Mouse (Mus musculus) common myeloid progenitor, adult 5-6 weeks (primary cell): ENCODE results near the gene Anapc15. TPM values are rescaled to one million over a fixed set of nuclear protein-coding genes. Genes with fewer than 3 reads are reported as not detected.

Experiments used
- ATAC-seq: replicated peaks from 2 replicates; pipeline ENCODE4 v1.8.0; 2016; ENCODE audit warnings: low read depth, mild to moderate bottlenecking, moderate TSS enrichment, inconsistent platforms; ENCODE audit not compliant: poor library complexity, severe bottlenecking
- total RNA-seq: library from RNA; stranded (forward); fragments of 200-1000, 187-1606 nt; gene quantifications from 2 replicates; pipeline ENCODE4 v1.2.3, GENCODE M21; 2017

Anapc15 gene
- 62.0 and 107 TPM in 2 replicates for total RNA-seq

DNA sequence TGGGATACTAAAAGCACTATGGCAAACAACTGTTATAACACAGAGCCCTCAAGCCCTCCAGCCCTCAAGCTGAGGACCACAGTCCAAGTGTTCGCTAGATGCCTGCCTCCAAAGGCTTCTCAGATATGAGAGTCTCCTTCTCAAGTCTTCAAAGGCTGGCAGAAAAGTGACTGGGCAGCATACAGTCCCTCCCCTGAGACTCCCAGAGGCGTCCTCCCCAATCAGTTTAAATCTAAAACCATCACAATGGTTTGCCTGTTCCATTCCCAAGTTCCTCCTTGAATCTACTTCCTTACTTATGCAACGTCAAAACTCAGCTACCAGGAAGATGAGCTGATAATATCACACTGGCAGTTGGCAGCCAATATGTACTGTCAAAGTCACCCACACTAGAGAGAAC lies at the start of gene Anapc15:
Gene Anapc15 (plus strand): TSS at position 301 of the 400 bp plus-strand sequence.
- 0 out of 2 replicates have a peak, but pooled peaks have one; percentile 25 for ATAC-seq

DNA sequence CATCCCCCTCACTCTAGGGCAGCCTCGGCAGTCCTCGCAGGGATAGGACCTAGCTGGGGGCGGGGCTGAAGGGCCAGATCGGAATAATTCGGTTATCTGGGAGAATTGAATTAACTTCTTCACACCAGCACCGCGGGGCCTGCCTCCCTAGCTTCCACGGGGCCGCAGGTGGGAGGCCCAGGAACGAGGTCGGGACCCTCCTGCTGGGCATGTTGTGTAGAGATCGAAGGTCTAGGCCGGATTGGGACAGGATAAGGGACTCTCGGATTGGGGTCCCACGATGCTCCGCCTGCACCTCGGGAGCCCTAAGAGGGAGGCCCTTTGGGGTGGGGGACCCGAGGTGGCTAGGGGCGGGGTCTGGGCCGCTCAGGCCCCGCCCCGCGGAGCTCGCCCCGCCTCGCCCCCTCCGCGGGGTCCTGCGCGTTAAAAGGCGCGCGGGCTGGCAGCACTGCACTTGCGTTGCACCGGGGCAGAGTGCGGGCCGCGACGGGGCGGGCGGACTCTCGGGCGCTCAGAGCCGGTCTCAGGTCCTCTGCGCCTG lies 45.6 kb upstream of the Anapc15 start, which contains the start of gene Phox2a:
Gene Phox2a (plus strand): TSS at position 453 of the 541 bp plus-strand sequence.
- no peak for ATAC-seq

DNA sequence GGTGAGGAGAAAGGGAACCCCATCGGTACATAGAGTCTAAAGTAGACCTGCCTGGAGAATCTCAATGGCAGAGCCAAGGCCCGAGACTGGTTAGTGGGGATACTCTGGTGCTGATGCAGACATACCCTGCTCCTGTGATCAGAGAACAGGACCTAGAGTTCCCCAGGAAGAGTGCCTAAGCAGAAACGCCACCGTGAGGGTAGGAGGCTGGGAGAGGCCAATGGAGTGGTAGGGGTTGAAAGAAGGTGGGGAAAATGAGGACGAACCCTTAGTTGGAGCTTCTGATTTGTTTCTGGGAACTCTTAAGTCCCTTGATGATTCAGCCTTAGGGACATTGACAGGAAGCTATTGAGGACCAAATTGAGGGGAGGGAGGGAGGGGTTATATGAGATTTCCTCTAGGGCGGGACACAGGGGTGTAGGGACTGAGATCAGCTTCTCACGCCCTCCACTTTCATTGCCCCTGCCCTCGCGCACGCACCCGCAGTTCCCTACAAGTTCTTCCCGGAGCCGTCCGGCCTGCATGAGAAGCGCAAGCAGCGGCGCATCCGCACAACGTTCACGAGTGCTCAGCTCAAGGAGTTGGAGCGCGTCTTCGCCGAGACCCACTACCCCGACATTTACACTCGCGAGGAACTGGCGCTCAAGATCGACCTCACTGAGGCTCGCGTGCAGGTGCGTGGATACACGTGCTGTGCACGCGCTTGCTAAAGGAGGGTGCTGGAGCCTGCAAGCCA lies 43.1 kb upstream of the Anapc15 start:
- 0 out of 2 replicates have a peak, but pooled peaks have one; percentile 13 for ATAC-seq

DNA sequence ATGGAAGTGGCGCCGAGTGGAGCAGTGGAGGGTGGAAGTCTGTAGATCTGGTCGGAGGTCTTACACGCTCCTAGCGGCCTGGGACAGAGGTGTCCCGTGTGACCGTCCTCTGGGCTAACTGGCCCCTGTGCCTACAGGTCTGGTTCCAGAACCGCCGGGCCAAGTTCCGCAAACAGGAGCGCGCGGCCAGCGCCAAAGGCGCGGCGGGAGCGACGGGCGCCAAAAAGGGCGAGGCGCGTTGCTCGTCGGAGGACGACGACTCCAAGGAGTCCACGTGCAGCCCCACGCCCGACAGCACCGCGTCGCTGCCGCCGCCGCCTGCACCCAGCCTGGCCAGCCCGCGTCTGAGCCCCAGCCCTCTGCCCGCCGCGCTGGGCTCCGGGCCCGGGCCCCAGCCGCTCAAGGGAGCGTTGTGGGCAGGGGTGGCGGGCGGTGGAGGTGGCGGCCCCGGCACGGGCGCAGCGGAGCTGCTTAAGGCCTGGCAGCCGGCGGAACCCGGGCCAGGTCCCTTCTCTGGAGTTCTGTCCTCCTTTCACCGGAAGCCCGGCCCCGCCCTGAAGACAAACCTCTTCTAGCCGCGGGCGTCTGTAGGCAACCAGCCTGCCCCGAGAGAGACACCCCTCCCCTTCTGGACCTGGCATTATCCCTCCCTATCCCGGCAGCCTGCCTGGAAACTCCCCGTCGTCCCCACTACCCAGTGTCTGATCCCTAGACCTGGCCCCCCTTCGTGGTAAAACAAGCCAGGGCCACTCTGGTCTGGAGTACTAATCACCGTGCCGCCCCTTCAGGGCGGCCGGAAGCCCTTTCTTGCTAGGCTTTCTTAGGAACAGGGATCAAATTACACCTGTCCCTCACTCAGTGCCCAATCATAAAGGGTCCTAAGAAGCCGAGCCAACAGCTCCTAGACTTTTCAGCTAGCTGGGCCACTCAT lies 41.7 kb upstream of the Anapc15 start:
- peak; percentile 29 for ATAC-seq

DNA sequence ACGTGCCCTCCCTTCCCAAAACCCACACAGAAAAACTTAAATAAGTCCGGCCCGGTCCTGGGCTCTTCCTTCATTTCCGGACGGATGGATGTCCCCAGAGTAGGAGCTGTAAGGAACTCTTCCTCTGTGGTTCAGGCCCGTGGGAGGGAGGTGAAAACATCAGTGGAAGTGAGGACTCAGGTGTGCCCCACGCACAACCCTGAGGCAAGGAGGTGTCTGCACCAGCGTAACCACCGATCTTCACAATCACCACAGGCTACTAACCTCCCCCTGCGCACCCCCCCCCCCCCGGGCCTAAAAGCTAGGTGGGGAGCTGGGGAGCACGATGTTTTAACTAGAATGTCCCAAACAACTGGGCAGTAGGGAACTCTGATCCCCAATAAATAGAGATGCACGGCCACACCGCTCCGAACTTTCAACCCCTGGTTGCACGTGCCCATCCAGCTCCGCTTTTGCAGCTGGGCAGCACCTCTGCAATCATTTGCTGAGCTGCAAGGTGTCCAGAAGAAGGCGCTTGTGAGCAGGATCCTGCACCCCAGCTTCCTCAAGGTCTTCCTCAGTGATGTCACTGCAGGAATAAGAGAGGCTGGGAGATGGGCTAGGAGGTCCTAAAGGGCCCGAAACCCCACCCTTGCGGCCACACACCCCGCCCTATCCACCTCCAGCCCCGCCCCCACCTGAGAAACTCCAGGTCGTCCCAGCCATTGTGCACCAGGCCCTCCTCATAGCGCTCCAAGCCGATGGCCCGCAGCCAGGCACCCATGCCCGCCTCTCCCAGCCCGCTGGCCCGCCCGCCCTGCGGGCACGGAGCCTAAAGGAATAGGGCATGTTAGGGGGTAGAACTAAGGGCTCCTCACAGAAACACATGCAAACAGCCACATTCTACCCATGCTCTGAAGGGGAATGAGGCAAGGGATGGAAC lies 40.4 kb upstream of the Anapc15 start:
- no peak for ATAC-seq

DNA sequence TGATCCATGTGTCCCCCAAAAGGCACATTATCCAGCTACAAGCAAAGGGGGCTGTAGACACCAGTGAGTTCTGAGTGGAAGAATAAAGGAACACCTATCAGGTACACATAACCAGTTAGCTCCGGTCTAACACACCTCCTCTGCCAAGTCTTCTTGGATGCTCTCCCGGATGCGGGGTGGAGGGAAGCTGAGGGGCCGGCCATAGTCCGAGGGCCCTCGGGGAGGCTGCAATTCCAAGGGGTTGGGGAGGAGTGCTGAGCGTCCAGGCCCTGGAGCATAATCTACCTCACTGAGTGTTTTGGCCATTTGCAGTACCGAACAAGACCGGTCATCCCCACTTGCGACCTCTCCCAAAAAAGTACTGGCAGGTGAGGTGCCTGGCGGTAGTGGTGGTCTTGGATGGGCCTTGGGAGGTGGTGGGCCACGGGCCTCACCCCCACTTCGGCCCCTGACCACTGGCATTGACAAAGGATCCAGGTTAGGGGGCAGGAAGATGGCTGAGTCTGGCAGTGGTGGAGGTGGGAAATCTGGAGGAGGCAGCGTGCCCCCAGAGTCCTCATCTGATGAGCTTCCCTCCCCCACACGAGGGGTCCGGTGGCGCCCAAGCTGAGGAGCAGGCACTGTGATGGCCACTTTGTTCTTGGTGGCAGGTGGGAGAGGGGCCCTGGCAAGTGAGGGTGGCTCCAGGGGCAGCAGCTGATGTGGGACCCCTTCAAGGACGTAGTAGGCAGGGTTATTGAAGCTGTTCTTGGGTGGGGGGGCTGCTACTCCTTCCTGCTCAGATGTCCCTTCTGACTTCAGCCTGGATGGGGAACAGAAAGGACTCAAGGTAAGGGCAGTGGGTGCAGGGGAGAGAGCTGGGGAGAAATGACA lies 39.5 kb upstream of the Anapc15 start:
- no peak for ATAC-seq

DNA sequence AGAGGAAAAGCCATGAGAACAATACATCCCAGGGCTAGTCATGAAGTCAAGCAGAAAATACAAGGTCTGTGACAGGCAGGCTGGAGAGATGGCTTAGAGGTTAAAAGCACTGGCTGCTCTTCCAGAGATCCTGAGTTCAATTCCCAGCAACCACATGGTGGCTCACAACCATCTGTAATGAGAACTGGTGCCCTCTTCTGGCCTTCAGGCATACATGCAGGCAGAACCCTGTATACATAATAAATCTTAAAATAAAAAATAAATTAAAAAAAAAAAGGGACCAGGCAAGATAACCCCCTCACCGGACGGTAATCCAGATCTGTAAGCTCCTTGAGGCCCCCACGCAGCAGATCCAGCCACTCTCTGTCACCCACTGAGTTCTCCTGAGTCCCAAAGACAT lies 33.1 kb upstream of the Anapc15 start:
- ATAC-seq = no peak

DNA sequence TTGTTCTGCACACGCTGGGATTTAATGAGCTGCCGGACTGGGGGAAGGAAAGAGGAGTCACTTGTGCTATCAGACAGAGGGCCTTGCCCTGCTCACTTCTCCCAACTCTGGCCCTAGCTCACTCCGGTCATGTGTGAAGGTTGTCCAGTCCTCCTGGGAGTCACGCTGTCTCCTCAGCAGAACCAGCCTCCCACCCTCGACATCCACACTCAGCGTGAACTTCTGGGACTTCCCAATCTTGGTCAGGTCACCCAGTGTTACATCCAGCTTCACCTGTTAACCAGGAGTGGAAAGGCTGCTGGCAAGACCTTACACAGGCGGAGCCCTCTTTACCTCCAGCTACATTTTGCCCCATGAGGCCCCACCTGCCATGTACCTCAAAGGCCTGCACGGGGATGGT lies 32.1 kb upstream of the Anapc15 start:
- no peak for ATAC-seq

DNA sequence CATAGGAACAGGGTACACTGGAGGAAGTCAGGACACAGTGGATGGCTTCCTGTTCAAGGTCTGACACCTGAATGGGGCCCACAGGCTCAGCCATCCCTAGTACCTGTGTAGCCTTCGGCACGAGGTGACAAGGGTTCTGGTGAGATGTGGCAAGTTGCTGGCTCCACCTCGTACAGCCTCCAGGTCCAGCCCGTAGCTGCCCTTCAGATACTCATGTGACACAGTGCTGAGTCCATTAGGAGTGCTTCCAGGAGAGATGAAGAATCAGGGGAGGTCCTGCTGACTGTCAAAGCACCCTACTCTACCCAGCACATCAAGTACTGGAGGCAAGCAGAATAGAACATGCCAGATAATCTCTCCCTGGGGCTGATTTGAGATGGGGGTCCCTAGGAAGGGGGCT lies 31.1 kb upstream of the Anapc15 start:
- ATAC-seq = no peak

DNA sequence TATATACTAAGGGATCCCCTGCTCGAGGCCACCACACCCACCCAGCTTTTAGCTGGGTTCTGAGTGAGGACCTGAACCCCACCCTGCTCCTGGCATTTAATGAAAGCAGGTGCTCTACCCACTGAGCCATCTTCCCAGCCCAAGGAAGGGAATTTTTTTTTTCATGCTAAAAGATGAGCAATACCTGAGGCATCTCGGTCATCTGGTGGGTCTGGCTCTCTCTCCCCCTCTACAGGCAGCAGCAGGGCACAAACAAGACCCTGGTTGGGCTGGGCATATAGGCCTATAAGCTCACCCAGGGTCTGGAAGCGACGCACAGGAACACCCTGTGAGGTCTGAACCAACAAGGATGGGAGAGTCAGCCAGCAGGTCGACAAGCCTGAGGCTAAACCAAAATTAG lies 30.2 kb upstream of the Anapc15 start:
- ATAC-seq = no peak

DNA sequence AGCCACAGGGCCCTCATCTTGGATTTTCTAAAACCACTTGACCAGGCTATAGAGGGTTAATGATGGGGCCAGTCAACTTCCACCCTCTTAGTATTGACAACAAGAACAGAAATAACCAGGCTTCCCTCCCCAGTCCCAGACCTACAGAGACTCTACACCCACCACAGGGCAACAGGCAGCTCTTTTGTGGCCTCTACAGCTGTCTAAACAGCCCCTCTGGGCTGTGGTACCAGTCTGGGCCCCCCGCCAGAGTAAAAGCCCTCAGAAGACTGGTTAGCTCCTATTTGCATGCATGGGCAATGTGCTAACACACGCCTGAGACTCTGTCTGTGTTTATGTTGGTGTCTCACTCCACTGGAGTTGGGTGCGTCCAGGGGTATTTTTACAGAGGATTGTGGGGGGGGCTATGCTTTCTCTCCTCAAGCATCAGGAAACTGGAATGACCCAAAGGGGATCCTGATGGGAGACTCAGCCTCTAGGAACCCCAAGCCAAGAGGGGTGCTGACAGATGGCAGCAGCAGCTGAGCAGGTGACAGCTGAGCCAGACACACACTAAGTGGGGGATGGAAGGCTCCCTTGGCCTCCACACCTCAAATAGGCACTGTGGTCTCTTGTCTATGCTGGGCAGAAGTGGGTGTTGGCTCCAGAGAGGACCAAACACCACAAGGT lies 29.5 kb upstream of the Anapc15 start:
- ATAC-seq = no peak

DNA sequence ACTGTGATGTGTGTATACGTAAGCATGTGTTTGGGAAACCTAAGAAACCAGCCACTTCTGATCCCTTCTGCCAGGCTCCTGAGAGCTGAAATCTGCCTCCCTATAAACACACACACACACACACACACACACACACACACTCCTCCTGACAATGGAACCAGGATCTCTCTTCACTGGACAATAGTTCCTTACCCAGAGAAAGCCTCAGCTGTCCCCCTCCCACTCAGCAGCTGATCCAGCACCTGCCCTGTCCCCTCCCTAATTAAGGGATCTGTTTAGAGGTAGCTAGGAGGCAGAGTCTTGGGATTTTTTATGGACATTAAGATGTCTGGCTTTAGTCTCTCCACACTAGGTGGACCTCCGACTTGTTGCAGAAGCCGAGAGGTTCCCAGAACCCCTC lies 28.6 kb upstream of the Anapc15 start:
- ATAC-seq = no peak

DNA sequence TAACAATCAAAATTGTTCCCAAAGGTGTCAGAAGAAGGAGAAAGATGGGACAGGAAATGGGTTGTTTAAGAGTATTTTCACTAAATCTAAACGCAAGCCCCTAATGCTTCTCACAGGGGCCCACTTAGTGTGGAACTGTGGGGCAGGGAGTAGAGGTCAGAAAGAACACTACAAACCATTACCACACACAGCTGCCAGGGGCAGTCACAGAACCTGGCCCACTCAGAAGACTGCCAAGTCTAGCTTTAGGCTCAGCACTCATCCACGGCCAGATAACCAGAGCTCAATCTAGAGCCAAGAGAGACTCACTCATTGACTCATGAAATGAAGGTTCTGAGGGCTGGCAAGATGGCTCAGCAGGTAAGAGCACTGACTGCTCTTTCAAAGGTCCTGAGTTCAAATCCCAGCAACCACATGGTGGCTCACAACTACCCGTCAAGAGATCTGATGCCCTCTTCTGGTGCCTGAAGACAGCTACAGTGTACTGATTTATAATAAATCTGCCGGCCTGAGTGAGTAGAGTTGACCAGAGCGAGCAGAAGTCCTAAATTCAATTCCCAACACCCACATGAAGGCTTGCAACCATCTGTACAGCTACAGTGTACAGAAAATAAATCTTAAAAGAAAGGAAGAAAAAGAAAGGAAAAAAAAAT lies 27.9 kb upstream of the Anapc15 start:
- no peak for ATAC-seq

DNA sequence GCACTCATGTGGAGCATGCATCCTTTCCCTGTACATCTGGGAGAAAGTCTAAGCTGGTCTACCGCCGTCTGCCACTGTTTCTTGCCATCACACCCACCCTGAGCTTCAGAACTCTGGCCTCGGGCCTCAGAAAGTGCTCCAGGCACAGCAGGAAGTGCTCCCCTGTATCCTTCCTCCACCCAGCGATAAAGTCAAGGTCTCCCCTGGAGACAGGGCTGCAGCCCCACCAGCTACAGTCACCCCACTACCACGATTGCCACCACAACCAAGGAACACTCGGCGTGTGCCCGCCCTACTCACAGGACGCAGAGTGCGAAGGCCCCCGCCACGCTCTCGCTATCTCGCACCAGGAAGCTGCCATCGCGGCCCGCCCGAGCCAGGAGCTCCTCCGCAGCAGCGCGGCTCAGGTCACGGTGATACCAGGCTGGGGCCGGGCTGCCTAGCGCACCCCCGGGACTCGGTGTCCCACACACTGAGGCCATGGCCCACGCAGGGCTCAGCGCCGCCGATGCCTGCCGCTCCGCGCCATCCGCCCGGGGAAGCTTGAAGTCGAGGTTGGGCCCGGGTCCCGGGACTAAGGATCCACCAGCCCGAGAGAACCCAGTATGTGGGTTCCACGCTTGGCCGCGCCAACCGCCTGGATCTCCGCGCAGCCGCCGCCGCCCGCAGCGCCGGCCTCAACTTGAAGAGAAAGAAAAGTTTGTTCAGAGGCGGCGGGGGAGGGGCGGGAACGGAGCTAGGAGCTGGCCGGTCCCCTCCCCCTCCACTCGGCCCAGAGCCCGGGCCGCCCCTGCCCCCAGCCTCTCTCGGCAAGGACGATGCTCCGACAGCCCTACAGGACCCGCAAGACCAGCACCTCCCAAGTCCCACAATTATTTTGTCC lies 27.0 kb upstream of the Anapc15 start:
- peak; percentile 54 for ATAC-seq

DNA sequence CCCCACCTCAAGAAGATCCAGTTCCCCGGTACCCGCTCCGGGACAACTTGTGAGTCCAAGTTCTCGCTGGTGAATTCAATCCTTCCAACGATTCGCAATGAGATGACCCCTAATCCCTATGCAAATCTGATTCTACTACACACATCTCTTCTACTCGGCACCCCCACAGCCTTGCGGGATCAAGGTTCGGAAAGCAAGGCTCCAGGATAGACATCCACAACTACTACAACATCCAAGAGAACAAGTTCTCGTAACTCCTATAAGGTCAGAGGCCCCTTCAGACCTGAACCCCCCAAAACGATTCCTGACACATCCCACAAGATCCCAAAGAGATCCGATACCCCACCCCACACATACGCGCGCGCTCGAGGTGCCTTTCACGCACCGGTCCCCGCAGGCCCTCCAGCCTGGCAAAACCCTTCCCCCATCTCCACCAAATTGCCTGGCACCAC lies 26.3 kb upstream of the Anapc15 start:
- 0 out of 2 replicates have a peak, but pooled peaks have one; percentile 4 for ATAC-seq

DNA sequence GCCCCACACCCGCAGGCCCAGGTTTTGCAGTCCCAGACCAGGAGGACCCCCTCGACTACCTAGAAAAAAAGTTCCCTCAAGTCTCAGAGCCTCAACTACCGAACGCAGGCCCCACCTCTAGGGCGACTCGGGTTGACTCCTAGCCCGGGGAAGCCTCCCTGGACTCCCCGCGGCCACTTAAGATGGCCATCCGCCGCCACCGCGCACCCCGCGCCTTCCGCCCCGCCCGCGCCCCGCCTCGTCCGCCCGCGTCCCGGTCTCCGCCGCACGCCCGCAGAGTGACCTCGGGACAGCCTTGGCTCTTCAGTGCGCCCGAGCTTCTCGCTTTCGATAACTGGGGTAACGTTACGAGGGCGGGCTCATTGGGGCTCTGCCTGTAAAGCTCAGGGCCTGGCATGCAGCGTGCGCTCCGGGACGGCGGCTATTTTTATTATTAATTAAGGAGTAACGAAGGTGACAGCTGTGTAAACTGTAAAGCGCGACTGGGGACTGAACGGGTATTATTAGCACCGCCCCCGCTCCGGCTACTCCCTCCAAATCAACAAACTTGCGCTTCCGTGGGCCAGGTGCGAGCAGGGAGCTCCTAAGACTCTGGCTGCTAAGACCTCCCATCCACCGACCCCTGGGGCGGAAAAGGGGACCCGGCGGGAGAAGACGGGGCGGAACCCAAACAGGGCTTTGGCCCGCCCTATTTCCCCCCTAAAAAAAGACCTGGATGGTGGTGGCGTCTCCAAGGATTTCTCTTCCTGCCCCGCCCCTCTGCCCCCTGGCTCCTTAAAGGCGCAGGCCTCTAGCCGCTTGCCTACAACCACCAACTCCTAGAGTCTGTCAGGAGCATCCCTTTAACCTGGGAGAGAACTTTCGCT lies 25.7 kb upstream of the Anapc15 start, which contains the start of gene Inppl1:
Gene Inppl1 (minus strand): TSS at position 624 of the 866 bp plus-strand sequence.
- peak; percentile 41 for ATAC-seq
